Mouse (Mus musculus) spleen, adult 2 months (tissue): ENCODE measurements around the gene Clrn2. TPM values are rescaled to one million over a fixed set of nuclear protein-coding genes. Genes with fewer than 3 reads are reported as not detected.
"Not testable (repeated sequence)": the region's sequence is repeated elsewhere in the genome, so short reads cannot be mapped to it uniquely, and the experiment has no call there.

ENCODE experiments used
- DNase-seq, 2 experiments: peaks; one replicate each; pipeline versions ENCODE4 v3.0.0 to v3.0.0-alpha.2; 2012 to 2021; ENCODE audit warnings: low spot score in 2 of 2, low read depth in 1 of 2
- H3K27ac ChIP-seq: fragments of 200-500 bp; 2 replicates; pipeline ENCODE4 v1.5.1; 2012; ENCODE audit warnings: low read length, inconsistent platforms; ENCODE audit not compliant: insufficient read depth
- H3K27me3 ChIP-seq: fragments of 200-500 bp; 2 replicates; pipeline ENCODE4 v1.6.1; 2012; ENCODE audit warnings: mild to moderate bottlenecking, moderate library complexity, low read length, inconsistent platforms; ENCODE audit not compliant: control insufficient read depth, insufficient read depth
- H3K36me3 ChIP-seq: fragments of 200-500 bp; 2 replicates; pipeline ENCODE4 v1.6.1; 2012; ENCODE audit warnings: mild to moderate bottlenecking, low read length, inconsistent platforms; ENCODE audit not compliant: control insufficient read depth, insufficient read depth
- H3K4me1 ChIP-seq: fragments of 200-500 bp; 2 replicates; pipeline ENCODE4 v1.6.1; 2011; ENCODE audit warnings: inconsistent platforms; ENCODE audit not compliant: control insufficient read depth, insufficient read depth, insufficient read length
- H3K4me3 ChIP-seq: fragments of 200-500 bp; 2 replicates; pipeline ENCODE4 v1.5.1; 2011; ENCODE audit warnings: mild to moderate bottlenecking, inconsistent platforms; ENCODE audit not compliant: insufficient read depth, insufficient read length; ENCODE audit errors: extremely low read depth
- CTCF ChIP-seq: fragments of 200-500 bp; IDR thresholded peaks from 2 replicates; pipeline ENCODE4 v1.5.1; 2011; ENCODE audit warnings: mild to moderate bottlenecking, inconsistent platforms; ENCODE audit not compliant: insufficient read depth, insufficient read length, insufficient replicate concordance; ENCODE audit errors: extremely low read depth
- POLR2A ChIP-seq: fragments of 200-500 bp; IDR thresholded peaks from 2 replicates; pipeline ENCODE4 v1.6.1; 2011; ENCODE audit warnings: low read depth, low read length, inconsistent platforms
- WGBS: fragments of 180-500 bp; shearing (Covaris S2); methylation state at CpG from one replicate; pipeline ENCODE4 v1.1.7; 2018; 5-methylcytosine and 5-hydroxymethylcytosine counted together
- polyA plus RNA-seq: library from polyadenylated mRNA; depleted of rRNA; stranded (reverse); fragments of >200 nt; gene quantifications from 2 replicates; pipeline ENCODE4 v1.2.3, GENCODE M21; 2012

The Clrn2 gene
- polyA plus RNA-seq, 1 experiment: not detected

- peak; percentile 60; the same call in 1 of the 2 replicates for TF ChIP-seq CTCF
- no peak for TF ChIP-seq POLR2A
- WGBS: 43% methylated on average over 8 of the region's 8 CpGs
- no peak overlapping the region for H3K4me3 ChIP-seq
Measured at GRCm38 (mm10) chr5:45424021-45424886, 29.3 kb upstream of the Clrn2 start.

GRCm38 (mm10) chr5:45425771-45426170 lies 27.8 kb upstream of the Clrn2 start:
- H3K4me3 ChIP-seq, H3K27ac ChIP-seq, H3K27me3 ChIP-seq, DNase-seq, H3K4me1 ChIP-seq, H3K36me3 ChIP-seq: not testable (repeated sequence)
- 91% methylated on average over 1 of the region's 1 CpGs for WGBS

More at GRCm38 (mm10) chr5:45424021-45424886, 29.3 kb upstream of the Clrn2 start:
- no peak overlapping the region for H3K27ac ChIP-seq
- H3K4me1 ChIP-seq: no peaks in the 10 kb centered on the region
- H3K27me3 ChIP-seq: no peaks in the 10 kb centered on the region
- no peaks in the 10 kb centered on the region for H3K36me3 ChIP-seq
- DNase-seq: peak in 1 of 2 experiments; percentile 17

- DNase-seq: no peak
- TF ChIP-seq POLR2A (no peak), CTCF (no peak)
- Histone ChIP-seq H3K4me1 (no peaks in the 10 kb centered on the region), H3K27ac (no peak overlapping the region), H3K36me3 (no peaks in the 10 kb centered on the region), H3K4me3 (no peak overlapping the region), H3K27me3 (no peaks in the 10 kb centered on the region)
- 52% methylated on average over 1 of the region's 1 CpGs for WGBS
Measured at GRCm38 (mm10) chr5:45426416-45427034, 27.0 kb upstream of the Clrn2 start.

GRCm38 (mm10) chr5:45427891-45428290 lies 25.7 kb upstream of the Clrn2 start:
- no peak overlapping the region for H3K4me3 ChIP-seq
- TF ChIP-seq POLR2A (no peak), CTCF (no peak)
- H3K27me3 ChIP-seq: no peaks in the 10 kb centered on the region
- no peak overlapping the region for H3K27ac ChIP-seq
- 93% methylated on average over 7 of the region's 7 CpGs for WGBS
- H3K4me1 ChIP-seq: no peaks in the 10 kb centered on the region
- H3K36me3 ChIP-seq: no peaks in the 10 kb centered on the region
- no peak for DNase-seq

GRCm38 (mm10) chr5:45435967-45436950 lies 17.3 kb upstream of the Clrn2 start:
- no peak overlapping the region for H3K4me3 ChIP-seq
- TF ChIP-seq POLR2A: no peak
- no peak for TF ChIP-seq CTCF
- DNase-seq: no peak
- H3K36me3 ChIP-seq: peaks cover 19% of the 10 kb centered on the region
- no peaks in the 10 kb centered on the region for H3K4me1 ChIP-seq
- 93% methylated on average over 14 of the region's 14 CpGs for WGBS
- no peak overlapping the region for H3K27ac ChIP-seq
- H3K27me3 ChIP-seq: no peaks in the 10 kb centered on the region

- TF ChIP-seq CTCF (no peak), POLR2A (no peak)
- H3K4me3 ChIP-seq: no peak overlapping the region
- no peaks in the 10 kb centered on the region for H3K27me3 ChIP-seq
- no peaks in the 10 kb centered on the region for H3K4me1 ChIP-seq
- 87% methylated on average over 4 of the region's 4 CpGs for WGBS
- H3K36me3 ChIP-seq: peaks cover 20% of the 10 kb centered on the region
- H3K27ac ChIP-seq: no peak overlapping the region
- DNase-seq: no peak
Measured at GRCm38 (mm10) chr5:45437826-45438225, 15.7 kb upstream of the Clrn2 start.
